In the genomic region with DNA sequence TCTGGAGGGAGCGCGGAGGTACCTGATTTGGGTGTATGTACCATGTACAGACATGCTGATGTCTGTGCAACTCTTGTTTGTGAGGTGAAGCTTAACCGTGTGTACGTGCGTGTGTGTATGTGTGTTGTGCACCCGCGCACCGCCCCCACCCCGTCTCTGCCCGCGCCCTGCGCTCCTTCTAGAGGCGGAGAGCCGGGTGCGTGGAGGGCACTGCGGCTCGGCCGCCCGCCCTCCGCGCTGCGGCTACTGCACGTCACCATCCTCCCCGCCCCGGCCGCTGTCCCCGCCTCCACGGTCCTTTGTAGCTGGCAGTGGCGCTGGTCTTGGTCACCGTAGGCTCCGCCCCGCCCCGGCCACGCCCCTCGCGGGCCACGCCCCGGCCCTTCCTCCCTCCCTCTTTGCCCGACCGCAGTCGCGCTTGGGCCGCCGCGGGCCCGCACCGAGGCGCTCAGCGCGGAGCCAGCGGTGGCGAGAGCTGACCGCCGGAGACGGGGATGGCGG, we compare ENCODE assay signal across 10 mouse cellular contexts. TPM values are rescaled to one million over a fixed set of nuclear protein-coding genes. Genes with fewer than 3 reads are reported as not detected.
A peak's percentile ranks its signal among the peaks of the same experiment; 100 is the strongest.
DNase-seq lines count a peak whose midpoint lies in the region; ATAC-seq lines count a peak whose summit lies in the region.
"Had no signal": no experiment of that assay in that cellular context is flagged by ENCODE, and none has a peak within 500 bp of the region (broad histone marks: within the 10 kb centered on the region; RNA-seq: fewer than 3 reads in every experiment).

Gene Crmp1 (plus strand): TSS at position 290 of the 501 bp plus-strand sequence.

- peak within 1 kb of the TSS; percentile 31 for H3K4me3 ChIP-seq in heart, embryonic 15.5 days
- peak within 1 kb of the TSS; percentile 45 for H3K4me3 ChIP-seq in embryonic facial prominence, embryonic 13.5 days
- H3K4me3 ChIP-seq: megakaryocyte, embryonic 14.5 days had no signal

- H3K27ac ChIP-seq in heart, embryonic 15.5 days: no peak within 1 kb of the TSS
- H3K27ac ChIP-seq in embryonic facial prominence, embryonic 13.5 days: no peak within 1 kb of the TSS

- H3K4me1 ChIP-seq in heart, embryonic 15.5 days (replicated peaks): peaks cover 25% of the 10 kb centered on the region
- peaks cover 26% of the 10 kb centered on the region for H3K4me1 ChIP-seq in embryonic facial prominence, embryonic 13.5 days

- no peak within 1 kb of the TSS for H3K9ac ChIP-seq in heart, embryonic 15.5 days
- no peak within 1 kb of the TSS for H3K9ac ChIP-seq in embryonic facial prominence, embryonic 13.5 days

- peaks cover 91% of the 10 kb centered on the region for H3K27me3 ChIP-seq in heart, embryonic 15.5 days
- peaks cover 82% of the 10 kb centered on the region for H3K27me3 ChIP-seq in embryonic facial prominence, embryonic 13.5 days

- H3K9me3 ChIP-seq in heart, embryonic 15.5 days (replicated peaks): no peaks in the 10 kb centered on the region
- no peaks in the 10 kb centered on the region for H3K9me3 ChIP-seq in embryonic facial prominence, embryonic 13.5 days

- no peaks in the 10 kb centered on the region for H3K36me3 ChIP-seq in heart, embryonic 15.5 days
- no peaks in the 10 kb centered on the region for H3K36me3 ChIP-seq in embryonic facial prominence, embryonic 13.5 days

- intact Hi-C loops in heart, postnatal 36 days (cut with DNase I): no loop called here

- WGBS in heart, embryonic 15.5 days: 2% methylated on average over 35 of the region's 56 CpGs
- WGBS in embryonic facial prominence, embryonic 13.5 days: 2% methylated on average over 49 of the region's 56 CpGs

- H3K4me2 ChIP-seq in heart, embryonic 15.5 days: peak within 1 kb of the TSS; percentile 61
- H3K4me2 ChIP-seq in embryonic facial prominence, embryonic 13.5 days: peak within 1 kb of the TSS; percentile 84

- no peak for DNase-seq in heart, postnatal 36 days
- DNase-seq in adrenal gland, postnatal 25 days: peak; percentile 55
- peak; percentile 72 for DNase-seq in liver
- peak; percentile 91 for DNase-seq in right cerebral cortex, adult 18-20 months
- DNase-seq in gastrocnemius, adult 8-10 months (ENCODE audit: low spot score in 2 of 2): no peak

- peak; percentile 47; the same call in 1 of the 2 replicates for ATAC-seq in heart, embryonic 15.5 days (replicated peaks; ENCODE audit: insufficient number of reproducible peaks, insufficient read depth, low FRiP score, low read depth)
- no peak for ATAC-seq in embryonic facial prominence, embryonic 13.5 days (ENCODE audit: insufficient number of reproducible peaks, insufficient read depth, low FRiP score, low TSS enrichment, low read depth)
- no peak for ATAC-seq in inflammation-experienced regulatory T-cells, adult 6 months

RNA-seq across cellular contexts. Expression of gene Crmp1, which starts in this region (rescaled TPM):
- 7.5 and 15.9 TPM in 2 replicates for polyA plus RNA-seq in heart, embryonic 15.5 days (2015; fragmentation: Nextera tagmentation; extraction: Ambion mirVana)
- under 1 TPM; 0.65 to 0.69 TPM for total RNA-seq in heart, postnatal 36 days (2021)
- 5.0 and 9.5 TPM in 2 replicates for total RNA-seq in adrenal gland, postnatal 25 days (2021)
- polyA plus RNA-seq in embryonic facial prominence, embryonic 13.5 days (2015; fragmentation: Nextera tagmentation; extraction: Ambion mirVana): 23.5 and 26.4 TPM in 2 replicates
- polyA plus RNA-seq in inflammation-experienced regulatory T-cells, adult 6 months (2017; shearing (Covaris generic)): 10 to 100 TPM in 2 of 3 experiments, 1 to 10 TPM in 1; 9.3 to 31.3 (median 12.3) TPM
- total RNA-seq in gastrocnemius, adult 8-10 months (2022): under 1 TPM in 2 of 4 experiments, not detected in 2; 0.17 to 0.19 TPM
- total RNA-seq: MEL had no signal

Comparison
In these comparisons a context has a peak if more than half of its experiments do, and no peak if none do; other contexts are left out.
1. DNase-seq: peak in adrenal gland, postnatal 25 days (single experiment), liver (single experiment) and right cerebral cortex, adult 18-20 months (single experiment); none in heart, postnatal 36 days (0 of 2) and gastrocnemius, adult 8-10 months (0 of 2).